Comparison of ENCODE assay signal across 22 mouse cellular contexts in genomic region chr17:44667346-44667745, GRCm38 (mm10).
A peak's percentile ranks its signal among the peaks of the same experiment; 100 is the strongest.
DNase-seq lines count a peak whose midpoint lies in the region; ATAC-seq and TF ChIP-seq lines count a peak whose summit lies in the region.
"Had no signal": no experiment of that assay in that cellular context is flagged by ENCODE, and none has a peak within 500 bp of the region (broad histone marks: within the 10 kb centered on the region; RNA-seq: fewer than 3 reads in every experiment).

No protein-coding gene starts in this region.

- no peak overlapping the region for H3K4me3 ChIP-seq in midbrain, embryonic 11.5 days (ENCODE audit: low read depth, low read length)
- no peak overlapping the region for H3K4me3 ChIP-seq in midbrain, postnatal 0 days (ENCODE audit: low read depth, low read length)
- H3K4me3 ChIP-seq in thymus, adult 2 months (ENCODE audit: control insufficient read depth, insufficient read depth, low read length) = no peak overlapping the region
- H3K4me3 ChIP-seq: embryonic facial prominence, embryonic 13.5 days; embryonic facial prominence, embryonic 15.5 days; forebrain, embryonic 13.5 days; forebrain, embryonic 15.5 days had no signal

- no peak for TF ChIP-seq CTCF in midbrain, postnatal 0 days (IDR thresholded peaks at IDR 0.05)
- TF ChIP-seq CTCF in thymus, adult 2 months (IDR thresholded peaks at IDR 0.05; ENCODE audit: borderline replicate concordance, control insufficient read depth, extremely low read depth, insufficient read depth, low read length, poor library complexity) = no peak

- no peak for TF ChIP-seq POLR2A in thymus, adult 2 months (IDR thresholded peaks at IDR 0.05; ENCODE audit: control insufficient read depth, extremely low read depth, insufficient read depth, low read length, poor library complexity)

- peaks cover 6% of the 10 kb centered on the region for H3K4me1 ChIP-seq in midbrain, embryonic 11.5 days (ENCODE audit: control insufficient read depth, insufficient read depth, low read length)
- no peaks in the 10 kb centered on the region for H3K4me1 ChIP-seq in midbrain, postnatal 0 days (ENCODE audit: insufficient read depth, low read length)
- H3K4me1 ChIP-seq in thymus, adult 2 months (replicated peaks; ENCODE audit: control insufficient read depth, insufficient read depth, low read length) = peaks cover 3% of the 10 kb centered on the region

- H3K9ac ChIP-seq in midbrain, embryonic 11.5 days (ENCODE audit: low read length) = no peak overlapping the region
- no peak overlapping the region for H3K9ac ChIP-seq in midbrain, postnatal 0 days (replicated peaks; ENCODE audit: low read length, poor library complexity, severe bottlenecking)
- H3K9ac ChIP-seq: embryonic facial prominence, embryonic 13.5 days; embryonic facial prominence, embryonic 15.5 days; forebrain, embryonic 13.5 days; forebrain, embryonic 15.5 days; forebrain, postnatal 0 days had no signal

- DNase-seq in midbrain, embryonic 11.5 days (ENCODE audit: low spot score, missing footprints) = peak; percentile 4
- DNase-seq in midbrain, postnatal 0 days (ENCODE audit: low spot score) = no peak
- DNase-seq in 416B (ENCODE audit: low read depth) (peak; percentile 36), NIH3T3 (ENCODE audit: low read depth) (peak; percentile 73)
- DNase-seq in thymus, postnatal 4 days = no peak
- no peak for DNase-seq in neural tube, embryonic 10.5 days (ENCODE audit: extremely low spot score, low spot score)
- DNase-seq in thymus, adult 2 months = no peak
- DNase-seq: adrenal gland, adult 2 months; adrenal gland, postnatal 10 days; adrenal gland, postnatal 25 days; cerebellum, adult 11 months; cerebellum, adult 18-20 months; cerebellum, adult 8-10 months; cerebellum, adult 9-11 months; cerebellum, postnatal 14 days; cerebellum, postnatal 36 days; embryo, embryonic 11 days; forebrain, postnatal 0 days had no signal

- no peak for ATAC-seq in midbrain, embryonic 11.5 days (ENCODE audit: low FRiP score)
- ATAC-seq in midbrain, postnatal 0 days (ENCODE audit: low FRiP score) = no peak
- ATAC-seq: forebrain, embryonic 13.5 days; forebrain, embryonic 15.5 days; forebrain, postnatal 0 days had no signal

- H3K27ac ChIP-seq in midbrain, embryonic 11.5 days (ENCODE audit: low read depth, low read length) = no peak overlapping the region
- H3K27ac ChIP-seq in midbrain, postnatal 0 days (ENCODE audit: low read depth, low read length) = no peak overlapping the region
- no peak overlapping the region for H3K27ac ChIP-seq in thymus, adult 2 months (ENCODE audit: control insufficient read depth, insufficient read depth, low read length)
- H3K27ac ChIP-seq: embryonic facial prominence, embryonic 13.5 days; embryonic facial prominence, embryonic 15.5 days; forebrain, embryonic 13.5 days; forebrain, embryonic 15.5 days had no signal

- H3K4me2 ChIP-seq in midbrain, embryonic 11.5 days = no peak overlapping the region
- no peak overlapping the region for H3K4me2 ChIP-seq in midbrain, postnatal 0 days (ENCODE audit: low read depth, low read length, poor library complexity, severe bottlenecking)
- H3K4me2 ChIP-seq: embryonic facial prominence, embryonic 13.5 days; embryonic facial prominence, embryonic 15.5 days; forebrain, embryonic 13.5 days; forebrain, embryonic 15.5 days had no signal

- no peaks in the 10 kb centered on the region for H3K36me3 ChIP-seq in midbrain, embryonic 11.5 days (ENCODE audit: control insufficient read depth, insufficient read depth, low read length)
- H3K36me3 ChIP-seq in midbrain, postnatal 0 days (ENCODE audit: insufficient read depth, low read length) = no peaks in the 10 kb centered on the region
- no peaks in the 10 kb centered on the region for H3K36me3 ChIP-seq in thymus, adult 2 months (ENCODE audit: control insufficient read depth, insufficient read depth, low read length)
- H3K36me3 ChIP-seq: embryonic facial prominence, embryonic 13.5 days; embryonic facial prominence, embryonic 15.5 days; forebrain, embryonic 15.5 days had no signal

- peaks cover 12% of the 10 kb centered on the region; the same call in 1 of the 2 replicates for H3K27me3 ChIP-seq in midbrain, embryonic 11.5 days (ENCODE audit: control insufficient read depth, insufficient read depth, low read length)
- no peaks in the 10 kb centered on the region for H3K27me3 ChIP-seq in midbrain, postnatal 0 days (ENCODE audit: insufficient read depth, low read length)
- no peaks in the 10 kb centered on the region for H3K27me3 ChIP-seq in thymus, adult 2 months (ENCODE audit: control insufficient read depth, insufficient read depth, low read length)
- H3K27me3 ChIP-seq: embryonic facial prominence, embryonic 13.5 days; embryonic facial prominence, embryonic 15.5 days; forebrain, embryonic 13.5 days; forebrain, embryonic 15.5 days had no signal

- 89% methylated on average over 5 of the region's 5 CpGs for WGBS in midbrain, embryonic 11.5 days
- 84% methylated on average over 5 of the region's 5 CpGs for WGBS in midbrain, postnatal 0 days
- 76% methylated on average over 5 of the region's 5 CpGs for WGBS in thymus, adult 2 months

- H3K9me3 ChIP-seq in midbrain, embryonic 11.5 days (ENCODE audit: control insufficient read depth, low read length) = no peaks in the 10 kb centered on the region
- no peaks in the 10 kb centered on the region for H3K9me3 ChIP-seq in midbrain, postnatal 0 days (ENCODE audit: low read length)
- H3K9me3 ChIP-seq: embryonic facial prominence, embryonic 13.5 days; embryonic facial prominence, embryonic 15.5 days; forebrain, embryonic 13.5 days; forebrain, embryonic 15.5 days had no signal

Comparison
In these comparisons a context has a peak if more than half of its experiments do, and no peak if none do; other contexts are left out.
1. DNase-seq: peak in midbrain, embryonic 11.5 days (single experiment), 416B (single experiment) and NIH3T3 (single experiment); none in midbrain, postnatal 0 days (single experiment), thymus, postnatal 4 days (single experiment), neural tube, embryonic 10.5 days (single experiment) and thymus, adult 2 months (single experiment).